Mouse (Mus musculus) liver, embryonic 18 days (tissue): Measurements from ENCODE around the gene Ttyh1. TPM values are rescaled to one million over a fixed set of nuclear protein-coding genes. Genes with fewer than 3 reads are reported as not detected.

Experiments
- polyA plus RNA-seq: library from polyadenylated mRNA; depleted of rRNA; stranded (reverse); fragments of >200 nt; gene quantifications from 2 replicates; pipeline ENCODE4 v1.2.3, GENCODE M21; 2012; rRNA removed

Gene Ttyh1
- 0.41 and 0.63 TPM in 2 replicates for polyA plus RNA-seq

GRCm38 (mm10) chr7:4119344-4119902, at the start of gene Ttyh1:
Ttyh1 (plus strand) TSS chr7:4119408.

DNA sequence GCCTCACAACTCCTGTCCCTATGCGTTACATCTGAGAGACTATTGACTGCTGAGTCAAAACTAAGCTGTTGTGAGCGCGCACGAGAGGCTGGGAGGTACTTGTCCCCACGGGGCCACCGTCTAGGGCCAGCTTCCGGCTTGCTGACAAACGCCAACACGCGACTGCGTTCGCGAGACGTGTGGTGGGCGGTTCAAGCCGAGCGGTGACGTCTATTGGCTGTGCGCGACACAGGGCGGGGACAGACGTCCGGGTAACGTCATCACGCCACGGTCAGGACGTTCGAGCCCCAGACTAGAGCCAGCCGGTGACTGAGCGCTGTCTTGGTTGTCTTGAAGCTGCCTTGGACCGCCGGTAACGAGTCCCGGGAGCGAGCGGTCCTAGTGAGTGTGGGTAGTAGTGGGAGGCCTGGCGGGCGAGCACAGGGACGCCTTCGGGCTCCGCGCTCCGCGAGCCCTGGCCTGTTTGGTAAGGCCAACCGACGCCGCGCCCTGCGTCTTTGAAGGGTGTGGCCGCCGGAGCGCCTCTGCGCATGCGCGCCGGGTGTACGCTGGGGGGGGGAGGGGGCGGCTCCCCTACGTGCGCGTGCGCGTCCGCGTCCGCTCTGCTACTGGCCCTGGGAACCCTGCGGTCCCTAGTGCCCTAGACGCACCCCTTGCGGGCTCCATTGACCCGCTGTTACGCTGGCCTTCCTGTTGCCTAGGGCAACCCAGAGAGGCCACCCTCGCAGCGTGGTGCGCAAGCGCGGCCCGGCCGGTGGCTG, 17.7 kb downstream of the Ttyh1 start, which contains the start of gene Leng8:
Leng8 (plus strand) TSS at position 269 of the 761 bp plus-strand sequence.

DNA sequence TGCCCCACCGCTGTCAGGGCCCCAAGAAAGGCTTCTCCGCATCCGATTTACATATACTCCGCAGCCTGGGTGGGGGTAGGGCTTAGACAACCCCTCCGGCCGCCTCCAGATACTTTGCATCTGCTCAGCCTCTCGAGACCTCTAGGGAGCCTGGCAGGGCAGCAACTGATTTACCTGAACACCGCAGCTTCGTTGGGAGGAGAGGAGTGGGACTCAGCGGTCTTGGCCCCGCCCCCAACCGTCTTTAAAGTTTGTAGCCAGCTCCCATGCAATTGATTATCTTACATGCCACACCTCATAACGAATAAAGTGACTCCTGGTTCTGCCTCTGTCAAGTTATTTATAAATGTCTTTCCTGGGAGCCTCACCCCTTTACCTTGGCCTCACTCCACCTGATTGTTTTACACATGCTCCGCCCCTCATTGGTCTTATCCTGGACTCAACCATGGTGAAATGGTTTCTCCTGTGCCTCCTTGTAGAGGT, 30.9 kb downstream of the Ttyh1 start, which contains the start of gene Leng9:
Leng9 (minus strand) TSS at position 316 of the 483 bp plus-strand sequence.

DNA sequence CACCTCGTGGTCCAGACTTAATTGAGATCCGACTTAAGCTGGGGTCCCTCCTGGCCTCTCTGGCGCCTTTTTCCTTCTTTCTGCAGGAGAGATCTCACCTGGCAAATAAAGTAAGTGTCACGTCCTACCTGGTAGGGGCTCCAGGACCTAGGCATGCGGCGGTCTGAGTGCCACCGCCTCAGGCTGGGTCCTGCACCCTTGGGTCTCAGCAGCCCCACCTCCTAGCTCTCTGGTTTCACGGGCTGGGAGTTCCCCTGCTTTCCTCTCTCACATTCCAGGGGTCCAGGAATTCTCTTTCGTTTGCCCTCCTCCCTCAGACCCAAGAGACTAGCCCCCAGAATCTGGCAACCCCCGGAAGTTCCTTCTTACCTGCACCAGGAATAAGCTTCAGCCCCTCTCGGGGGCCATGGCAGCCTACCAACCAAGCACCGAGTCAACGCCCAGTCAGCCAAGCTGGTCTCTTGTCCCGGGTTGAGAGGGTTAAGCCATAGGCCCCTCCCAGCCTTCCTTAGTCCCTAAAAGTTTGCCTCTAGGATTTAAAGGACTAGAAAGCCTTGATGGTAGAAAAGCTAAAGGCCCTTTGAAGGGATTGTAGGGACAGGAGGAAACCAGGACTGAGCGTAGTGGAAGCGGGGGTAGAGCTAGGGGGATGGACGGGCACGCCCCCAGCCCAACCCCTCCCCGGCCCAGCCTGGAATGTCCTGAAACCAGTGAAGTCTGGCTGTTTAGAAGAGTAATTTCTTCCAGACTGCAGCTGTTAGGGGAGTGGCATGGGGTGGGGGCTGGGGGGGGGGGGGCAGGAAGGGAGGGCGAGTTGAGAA, 45.1 kb downstream of the Ttyh1 start, which contains the start of gene Cdc42ep5:
Cdc42ep5 (minus strand) TSS at position 771 of the 821 bp plus-strand sequence.

Other genes with a start within 250 kb of the Ttyh1 start
- 3.1 and 3.2 TPM in 2 replicates for gene Gm14548, start 221.3 kb upstream of the Ttyh1 start, polyA plus RNA-seq
- 2.6 TPM in 2 replicates for gene Lilra6, start 203.9 kb upstream of the Ttyh1 start, polyA plus RNA-seq
- gene Lair1, start 56.2 kb upstream of the Ttyh1 start, polyA plus RNA-seq, result 2.5 and 3.0 TPM in 2 replicates
- gene Leng8, start 17.6 kb downstream of the Ttyh1 start, polyA plus RNA-seq, result 47.3 and 66.1 TPM in 2 replicates
- gene Leng9, start 31.0 kb downstream of the Ttyh1 start, polyA plus RNA-seq, result 1.1 and 1.2 TPM in 2 replicates
- 6.3 and 6.4 TPM in 2 replicates for gene Cdc42ep5, start 45.5 kb downstream of the Ttyh1 start, polyA plus RNA-seq
- gene Lilra5, start 118.3 kb downstream of the Ttyh1 start, polyA plus RNA-seq, result 1.1 and 1.3 TPM in 2 replicates
- gene Ncr1, start 218.3 kb downstream of the Ttyh1 start, polyA plus RNA-seq, result 0.13 and 0.30 TPM in 2 replicates